Mouse (Mus musculus): ENCODE data around the gene Slc10a6. TPM values are rescaled to one million over a fixed set of nuclear protein-coding genes. Genes with fewer than 3 reads are reported as not detected.

Slc10a6 gene
- polyA plus RNA-seq, 1 experiment, result 0.03 TPM

DNA sequence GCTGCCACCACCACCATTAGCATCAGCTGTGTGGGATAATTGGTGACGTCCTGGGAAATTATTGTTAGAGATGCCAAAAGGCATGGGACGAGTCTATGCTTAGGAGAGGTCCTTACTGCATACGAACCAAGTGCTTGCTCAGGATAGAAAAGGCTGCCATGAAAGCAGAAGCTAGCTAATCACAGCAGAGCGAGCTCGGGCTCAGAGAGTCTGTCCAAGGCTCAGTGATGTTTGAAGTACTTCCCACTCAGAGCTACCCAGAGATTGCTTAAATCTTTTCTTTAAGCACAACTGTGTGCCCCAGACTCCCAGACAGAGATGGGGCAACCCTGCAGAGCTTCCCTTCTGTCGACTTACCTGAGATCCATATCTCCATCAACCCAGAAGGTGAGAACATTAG, 704 bp downstream of the Slc10a6 start:
- Histone ChIP-seq H3K36me3 (ENCODE audit: control insufficient read depth) (no peaks in the 10 kb centered on the region), H3K4me3 (replicated peaks) (no peak overlapping the region), H3K27me3 (ENCODE audit: control insufficient read depth) (no peaks in the 10 kb centered on the region), H3K9me3 (ENCODE audit: control insufficient read depth, low read length) (no peaks in the 10 kb centered on the region), H3K4me1 (ENCODE audit: control insufficient read depth) (no peaks in the 10 kb centered on the region)
- TF ChIP-seq TAL1 (IDR thresholded peaks at IDR 0.05; ENCODE audit: low read length), result no peak
- TF ChIP-seq GATA1 (IDR thresholded peaks at IDR 0.05; ENCODE audit: low read length), result no peak

DNA sequence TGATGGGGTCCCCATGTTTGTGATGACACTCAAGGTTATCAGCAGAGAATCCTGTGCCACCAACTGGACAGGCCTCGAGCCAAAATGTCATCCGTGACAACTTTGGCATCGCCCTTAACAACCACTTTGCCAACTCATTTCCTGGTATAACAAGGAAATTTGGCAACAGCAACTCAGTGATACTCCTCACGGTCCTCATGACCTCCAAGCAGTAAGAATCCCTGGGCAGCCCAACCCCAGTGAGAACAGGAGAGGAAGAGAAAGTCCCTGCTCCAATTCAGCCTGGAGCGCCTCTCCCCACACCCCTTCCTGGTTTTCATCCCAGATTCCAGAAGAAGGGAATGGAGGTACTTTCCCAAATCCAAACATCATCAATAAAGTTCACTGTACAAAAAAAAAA, 4.4 kb downstream of the Slc10a6 start:
- Histone ChIP-seq H3K4me3 (replicated peaks) (no peak overlapping the region), H3K9me3 (ENCODE audit: control insufficient read depth, low read length) (no peaks in the 10 kb centered on the region), H3K36me3 (ENCODE audit: control insufficient read depth) (no peaks in the 10 kb centered on the region), H3K4me1 (ENCODE audit: control insufficient read depth) (no peaks in the 10 kb centered on the region), H3K27me3 (ENCODE audit: control insufficient read depth) (no peaks in the 10 kb centered on the region)
- TF ChIP-seq GATA1 (IDR thresholded peaks at IDR 0.05; ENCODE audit: low read length), result no peak
- TF ChIP-seq TAL1 (IDR thresholded peaks at IDR 0.05; ENCODE audit: low read length), result no peak

DNA sequence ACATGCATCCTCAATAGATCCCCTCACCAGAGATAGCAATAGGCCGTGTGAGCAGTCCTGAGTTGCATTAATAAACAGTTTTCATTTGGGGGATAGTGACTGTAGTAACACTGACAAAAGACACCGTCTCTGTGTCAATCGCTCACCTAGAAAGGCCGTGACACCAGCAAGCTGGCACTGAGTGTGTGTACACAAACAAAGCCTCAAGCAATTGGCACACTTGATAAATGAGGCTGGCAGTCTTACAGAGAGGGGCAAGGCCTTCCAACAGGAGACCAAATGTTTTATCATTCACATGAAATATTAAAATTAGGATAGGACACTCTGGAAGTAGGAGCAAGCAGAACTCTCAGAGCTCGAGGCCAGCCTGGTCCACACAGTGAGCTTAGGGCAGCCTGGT, 6.9 kb downstream of the Slc10a6 start:
- no peaks in the 10 kb centered on the region for H3K4me1 ChIP-seq (ENCODE audit: control insufficient read depth)
- no peaks in the 10 kb centered on the region for H3K9me3 ChIP-seq (ENCODE audit: control insufficient read depth, low read length)
- H3K36me3 ChIP-seq (ENCODE audit: control insufficient read depth), result no peaks in the 10 kb centered on the region
- H3K4me3 ChIP-seq (replicated peaks), result no peak overlapping the region
- H3K27me3 ChIP-seq (ENCODE audit: control insufficient read depth), result no peaks in the 10 kb centered on the region
- TF ChIP-seq GATA1 (IDR thresholded peaks at IDR 0.05; ENCODE audit: low read length) (no peak), TAL1 (IDR thresholded peaks at IDR 0.05; ENCODE audit: low read length) (no peak)

DNA sequence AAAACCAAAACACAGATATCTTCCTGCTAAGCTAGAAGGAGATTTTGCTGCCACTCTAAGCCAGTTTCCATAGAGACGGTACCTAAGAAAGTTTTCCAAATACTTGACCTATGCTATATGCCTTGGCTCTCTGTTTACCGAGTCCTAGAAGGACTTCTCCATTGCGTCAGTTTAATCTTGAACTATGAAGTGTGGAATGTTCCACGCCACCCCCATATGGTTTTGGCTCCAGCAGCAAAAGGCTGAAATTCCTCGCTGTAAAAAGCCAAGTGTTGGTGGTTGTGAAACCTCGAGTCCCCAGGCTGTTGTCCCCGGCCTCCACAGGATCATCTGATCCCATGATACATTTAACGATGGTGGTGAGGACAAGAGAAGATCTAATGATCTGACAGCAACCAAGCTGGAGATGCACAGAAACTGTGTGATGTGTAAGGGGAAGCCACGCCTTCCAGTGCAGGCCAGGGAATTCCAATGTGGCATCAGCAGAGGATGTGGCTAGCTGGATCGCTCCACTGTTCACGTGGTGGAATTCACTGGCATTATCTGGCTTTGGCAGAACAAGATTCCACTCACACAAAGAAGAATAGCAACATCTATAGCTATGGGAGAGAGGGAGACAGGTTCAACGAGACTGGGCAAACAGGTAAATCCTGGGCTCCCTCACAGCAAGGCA, 8.8 kb downstream of the Slc10a6 start:
- no peaks in the 10 kb centered on the region for H3K4me1 ChIP-seq (ENCODE audit: control insufficient read depth)
- H3K27me3 ChIP-seq (ENCODE audit: control insufficient read depth), result no peaks in the 10 kb centered on the region
- H3K9me3 ChIP-seq (ENCODE audit: control insufficient read depth, low read length), result no peaks in the 10 kb centered on the region
- TF ChIP-seq TAL1 (IDR thresholded peaks at IDR 0.05; ENCODE audit: low read length) (no peak), GATA1 (IDR thresholded peaks at IDR 0.05; ENCODE audit: low read length) (no peak)
- no peaks in the 10 kb centered on the region for H3K36me3 ChIP-seq (ENCODE audit: control insufficient read depth)
- H3K4me3 ChIP-seq (replicated peaks), result no peak overlapping the region

DNA sequence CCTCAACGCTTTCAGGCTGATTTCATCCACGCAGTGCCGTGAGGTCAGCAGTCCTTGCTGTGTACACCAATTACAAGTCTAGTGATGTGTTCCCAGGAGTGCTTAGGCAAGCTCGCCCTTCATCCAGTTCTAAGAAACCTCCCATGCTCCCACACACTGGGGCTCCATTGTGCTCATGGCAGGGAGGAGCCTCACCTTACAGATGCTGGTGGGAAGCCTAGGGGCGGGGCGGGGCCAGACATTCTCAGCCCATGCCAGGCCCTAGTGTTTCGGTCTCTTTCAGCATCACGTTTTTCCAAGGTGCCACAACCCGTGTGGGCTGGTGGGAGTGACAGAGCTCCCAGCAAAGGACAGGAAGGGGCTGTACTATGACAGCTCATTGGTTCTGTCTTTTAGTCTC, 12.0 kb downstream of the Slc10a6 start:
- no peaks in the 10 kb centered on the region for H3K9me3 ChIP-seq (ENCODE audit: control insufficient read depth, low read length)
- no peaks in the 10 kb centered on the region for H3K36me3 ChIP-seq (ENCODE audit: control insufficient read depth)
- no peak overlapping the region for H3K4me3 ChIP-seq (replicated peaks)
- no peaks in the 10 kb centered on the region for H3K4me1 ChIP-seq (ENCODE audit: control insufficient read depth)
- TF ChIP-seq GATA1 (IDR thresholded peaks at IDR 0.05; ENCODE audit: low read length), result no peak
- TF ChIP-seq TAL1 (IDR thresholded peaks at IDR 0.05; ENCODE audit: low read length), result no peak
- no peaks in the 10 kb centered on the region for H3K27me3 ChIP-seq (ENCODE audit: control insufficient read depth)

DNA sequence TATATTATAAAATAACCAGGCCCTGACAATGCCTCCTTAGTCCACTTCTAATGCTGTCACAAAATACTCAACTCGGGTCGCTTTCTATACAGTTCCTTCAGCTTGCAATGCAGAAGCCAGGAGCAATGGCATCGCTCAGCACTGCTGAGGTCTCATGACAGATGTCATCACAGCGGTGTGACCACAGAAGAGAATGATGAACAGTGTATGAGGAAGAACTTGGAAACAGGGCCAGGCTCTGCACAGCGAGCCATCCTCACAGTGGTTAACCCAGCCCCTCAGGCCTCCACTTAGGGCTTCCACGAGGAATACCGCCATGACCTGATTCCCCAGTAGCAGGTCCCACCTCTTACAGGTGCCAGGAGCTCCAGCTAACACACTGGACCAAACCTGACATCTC, 14.8 kb downstream of the Slc10a6 start:
- TF ChIP-seq GATA1 (IDR thresholded peaks at IDR 0.05; ENCODE audit: low read length), result no peak
- no peaks in the 10 kb centered on the region for H3K27me3 ChIP-seq (ENCODE audit: control insufficient read depth)
- no peaks in the 10 kb centered on the region for H3K9me3 ChIP-seq (ENCODE audit: control insufficient read depth, low read length)
- no peaks in the 10 kb centered on the region for H3K36me3 ChIP-seq (ENCODE audit: control insufficient read depth)
- H3K4me3 ChIP-seq (replicated peaks), result no peak overlapping the region
- no peaks in the 10 kb centered on the region for H3K4me1 ChIP-seq (ENCODE audit: control insufficient read depth)

DNA sequence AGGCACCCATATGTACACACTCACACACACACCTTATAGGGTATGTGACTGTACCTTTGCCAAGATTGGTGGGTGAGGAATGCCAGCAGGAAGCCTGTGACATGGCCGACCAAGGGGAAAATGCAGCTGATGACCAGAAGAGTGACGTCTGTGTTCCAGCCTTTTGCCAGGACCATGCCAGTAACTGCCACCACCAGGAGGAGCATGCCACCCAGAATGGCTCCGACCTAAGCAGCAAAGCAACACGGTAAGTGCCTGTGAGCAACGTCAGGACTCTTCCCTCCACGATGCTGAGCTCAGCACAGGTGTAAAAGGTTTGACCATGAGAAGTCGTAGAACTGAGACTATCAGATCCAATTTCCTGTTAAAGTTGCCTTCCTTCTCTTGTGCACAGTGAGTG, 16.9 kb downstream of the Slc10a6 start:
- no peaks in the 10 kb centered on the region for H3K36me3 ChIP-seq (ENCODE audit: control insufficient read depth)
- no peaks in the 10 kb centered on the region for H3K4me1 ChIP-seq (ENCODE audit: control insufficient read depth)
- no peak overlapping the region for H3K4me3 ChIP-seq (replicated peaks)
- TF ChIP-seq GATA1 (IDR thresholded peaks at IDR 0.05; ENCODE audit: low read length), result no peak
- H3K27me3 ChIP-seq (ENCODE audit: control insufficient read depth), result no peaks in the 10 kb centered on the region
- no peaks in the 10 kb centered on the region for H3K9me3 ChIP-seq (ENCODE audit: control insufficient read depth, low read length)

- no peaks in the 10 kb centered on the region for H3K27me3 ChIP-seq (ENCODE audit: control insufficient read depth)
- no peaks in the 10 kb centered on the region for H3K4me1 ChIP-seq (ENCODE audit: control insufficient read depth)
- H3K4me3 ChIP-seq (replicated peaks), result no peak overlapping the region
- H3K36me3 ChIP-seq (ENCODE audit: control insufficient read depth), result no peaks in the 10 kb centered on the region
- H3K9me3 ChIP-seq (ENCODE audit: control insufficient read depth, low read length), result no peaks in the 10 kb centered on the region
- TF ChIP-seq GATA1 (IDR thresholded peaks at IDR 0.05; ENCODE audit: low read length) (no peak), TAL1 (IDR thresholded peaks at IDR 0.05; ENCODE audit: low read length) (no peak)
These were observed 18.2 kb downstream of the Slc10a6 start for GRCm38 (mm10) chr5:103610856-103611472.

DNA sequence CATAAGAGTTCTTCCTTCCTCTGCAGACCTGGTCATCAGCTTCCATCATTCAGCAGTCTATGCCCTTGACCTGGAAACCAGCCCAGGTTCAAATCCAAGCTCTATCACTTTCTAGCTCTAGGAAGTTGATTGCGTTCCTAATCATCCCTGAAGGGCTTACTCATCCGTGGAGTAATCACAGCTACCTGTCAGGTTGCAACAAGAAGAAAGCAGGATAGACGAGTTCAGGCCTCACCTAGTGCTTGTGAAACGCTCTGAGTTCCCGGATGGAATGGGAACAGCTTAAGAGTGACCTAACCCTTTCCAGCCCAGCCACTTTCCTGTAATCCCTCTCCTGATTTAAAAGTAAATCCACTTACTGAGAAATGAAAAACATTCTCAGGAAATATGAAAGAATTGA, 19.1 kb downstream of the Slc10a6 start:
- H3K9me3 ChIP-seq (ENCODE audit: control insufficient read depth, low read length), result no peaks in the 10 kb centered on the region
- H3K27me3 ChIP-seq (ENCODE audit: control insufficient read depth), result no peaks in the 10 kb centered on the region
- no peak for TF ChIP-seq GATA1 (IDR thresholded peaks at IDR 0.05; ENCODE audit: low read length)
- TF ChIP-seq TAL1 (IDR thresholded peaks at IDR 0.05; ENCODE audit: low read length), result no peak
- no peaks in the 10 kb centered on the region for H3K4me1 ChIP-seq (ENCODE audit: control insufficient read depth)
- H3K36me3 ChIP-seq (ENCODE audit: control insufficient read depth), result no peaks in the 10 kb centered on the region
- no peak overlapping the region for H3K4me3 ChIP-seq (replicated peaks)

DNA sequence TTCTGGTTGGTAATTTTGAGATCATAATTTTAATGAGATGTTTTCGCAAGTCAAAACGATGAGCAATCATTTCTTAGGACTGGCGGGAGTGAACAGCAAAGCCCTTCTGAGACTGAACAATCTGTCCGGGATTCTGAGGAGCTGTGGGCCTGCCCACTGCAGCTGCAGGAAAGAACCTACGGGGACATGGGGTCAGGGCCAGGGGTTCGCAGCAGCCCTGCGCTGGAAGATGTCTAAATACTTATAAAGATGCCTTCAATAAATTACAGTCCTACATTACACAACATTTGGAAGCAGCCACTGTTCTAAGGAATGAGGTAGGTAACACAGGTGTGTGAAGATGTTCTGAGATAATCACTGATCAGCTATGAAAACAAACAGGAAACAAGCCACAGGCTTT, 23.5 kb downstream of the Slc10a6 start:
- TF ChIP-seq TAL1 (IDR thresholded peaks at IDR 0.05; ENCODE audit: low read length) (no peak), GATA1 (IDR thresholded peaks at IDR 0.05; ENCODE audit: low read length) (no peak)
- Histone ChIP-seq H3K4me1 (ENCODE audit: control insufficient read depth) (no peaks in the 10 kb centered on the region), H3K36me3 (ENCODE audit: control insufficient read depth) (no peaks in the 10 kb centered on the region), H3K4me3 (replicated peaks) (no peak overlapping the region), H3K27me3 (ENCODE audit: control insufficient read depth) (no peaks in the 10 kb centered on the region), H3K9me3 (ENCODE audit: control insufficient read depth, low read length) (no peaks in the 10 kb centered on the region)
